Mouse (Mus musculus) gastrocnemius, postnatal 14 days (tissue): ENCODE data around the gene Tfap2c. TPM values are rescaled to one million over a fixed set of nuclear protein-coding genes. Genes with fewer than 3 reads are reported as not detected.

Experiments used
- DNase-seq: peaks from one replicate; pipeline ENCODE4 v3.0.0; 2021; ENCODE audit warnings: mixed read lengths
- intact Hi-C: fragments of 180-260 bp; cut with DNase I; formaldehyde crosslinking; loops from one replicate; pipeline ENCODE4 v1.15.1; 2025; ENCODE audit warnings: low total_unique reads
- long read RNA-seq, 2 experiments: library from polyadenylated mRNA; stranded (forward); transcript quantifications; one replicate each; pipeline ENCODE4 v2.0.0; 2021
- total RNA-seq, 2 experiments: library from RNA; stranded (reverse); gene quantifications; 2 replicates each; pipeline ENCODE4 v1.2.3; 2021

Gene Tfap2c
- not detected for total RNA-seq
- long read RNA-seq, experiment 1 = 0 reads
- long read RNA-seq, experiment 2 = 0 reads

DNA sequence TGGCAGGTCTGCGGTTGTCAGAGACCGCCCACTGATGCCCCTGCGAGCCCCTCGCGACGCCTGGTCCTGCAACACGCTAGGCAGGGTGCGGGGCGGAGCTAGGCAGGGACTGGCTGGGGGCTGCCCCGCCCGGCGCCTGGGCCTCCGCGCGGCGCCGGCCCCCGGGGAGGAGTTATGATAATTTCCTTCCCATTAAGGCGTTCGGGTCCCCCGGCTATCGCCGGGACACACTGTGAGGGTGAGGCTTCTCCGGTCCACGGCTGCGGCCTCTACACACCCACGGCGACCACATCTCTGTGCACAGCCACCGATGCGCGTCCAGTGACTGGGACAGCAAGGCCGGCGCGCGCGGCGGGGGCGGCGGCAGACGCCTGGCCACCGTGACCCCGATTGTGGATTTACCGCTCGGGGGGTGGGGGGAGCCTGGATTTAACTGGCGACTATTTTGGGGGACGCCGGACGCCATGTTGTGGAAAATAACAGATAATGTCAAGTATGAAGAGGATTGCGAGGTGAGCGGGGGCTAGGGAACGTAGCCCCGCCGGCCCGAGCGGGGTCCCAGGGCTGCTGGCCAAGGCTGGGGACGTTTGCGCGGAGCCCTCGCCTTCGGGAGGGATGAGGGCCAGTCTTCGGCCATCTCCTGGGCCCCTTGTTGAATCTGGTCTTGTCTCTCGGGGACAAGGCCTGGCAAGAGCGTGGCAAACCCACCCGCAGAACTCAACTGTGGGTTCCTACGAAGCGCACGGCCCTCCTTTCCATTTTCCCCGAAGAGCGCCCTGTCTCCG lies at the start of gene Tfap2c:
Gene Tfap2c, plus strand, starts transcription at position 223 of the 785 bp plus-strand sequence.
- intact Hi-C loops = loop anchor here (5.0 kb wide), 1 partner anchor 223 kb away; no protein-coding TSS in a partner anchor
- DNase-seq = peak; percentile 15

GRCm38 (mm10) chr2:172500752-172501316 lies 48.6 kb upstream of the Tfap2c start:
- intact Hi-C loops = loop anchor here (10.0 kb wide), 1 partner anchor 276 kb away; no protein-coding TSS in a partner anchor
- no peak for DNase-seq

GRCm38 (mm10) chr2:172501341-172501740 lies 48.1 kb upstream of the Tfap2c start:
- DNase-seq = no peak
- intact Hi-C loops = loop anchor here (10.0 kb wide), 1 partner anchor 277 kb away; no protein-coding TSS in a partner anchor

DNA sequence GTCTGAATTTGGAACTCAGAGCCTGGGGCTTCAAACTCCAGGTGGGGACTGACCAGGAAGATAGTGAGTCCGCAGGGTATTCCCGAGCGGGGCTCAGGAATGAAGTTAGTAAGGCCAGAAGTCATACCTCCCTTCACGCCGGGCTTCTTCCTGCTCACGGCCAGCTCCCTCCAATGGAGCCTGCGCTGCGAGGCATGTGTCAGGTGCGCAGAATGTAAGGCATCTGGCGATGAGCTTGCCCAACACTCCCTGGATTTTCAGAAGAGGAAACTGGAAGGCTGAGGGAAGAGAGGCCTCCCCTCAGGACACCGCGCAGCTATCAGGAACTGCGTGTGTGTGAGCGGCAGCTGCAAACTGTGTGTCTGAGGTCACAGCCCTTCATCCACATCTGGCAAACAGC lies 47.2 kb upstream of the Tfap2c start:
- intact Hi-C loops = loop anchor here (10.0 kb wide), 1 partner anchor 277 kb away; no protein-coding TSS in a partner anchor
- no peak for DNase-seq

GRCm38 (mm10) chr2:172506121-172506520 lies 43.3 kb upstream of the Tfap2c start:
- no peak for DNase-seq
- intact Hi-C loops = loop anchor here (10.0 kb wide), 1 partner anchor 281 kb away; no protein-coding TSS in a partner anchor

GRCm38 (mm10) chr2:172510056-172510712 lies 39.2 kb upstream of the Tfap2c start:
- no peak for DNase-seq
- intact Hi-C loops = no loop called here

- intact Hi-C loops = no loop called here
- no peak for DNase-seq
These were observed 38.5 kb upstream of the Tfap2c start for GRCm38 (mm10) chr2:172510899-172511298.

GRCm38 (mm10) chr2:172516407-172516992 lies 32.9 kb upstream of the Tfap2c start:
- intact Hi-C loops = no loop called here
- DNase-seq = no peak

- no peak for DNase-seq
- intact Hi-C loops = no loop called here
These were observed 28.6 kb upstream of the Tfap2c start for GRCm38 (mm10) chr2:172520616-172521371.

- intact Hi-C loops = no loop called here
- no peak for DNase-seq
These were observed 26.9 kb upstream of the Tfap2c start for GRCm38 (mm10) chr2:172522528-172522927.

GRCm38 (mm10) chr2:172527175-172527574 lies 22.2 kb upstream of the Tfap2c start:
- intact Hi-C loops = no loop called here
- DNase-seq = no peak

- intact Hi-C loops = no loop called here
- DNase-seq = no peak
These were observed 5.4 kb upstream of the Tfap2c start for GRCm38 (mm10) chr2:172543987-172544386.

DNA sequence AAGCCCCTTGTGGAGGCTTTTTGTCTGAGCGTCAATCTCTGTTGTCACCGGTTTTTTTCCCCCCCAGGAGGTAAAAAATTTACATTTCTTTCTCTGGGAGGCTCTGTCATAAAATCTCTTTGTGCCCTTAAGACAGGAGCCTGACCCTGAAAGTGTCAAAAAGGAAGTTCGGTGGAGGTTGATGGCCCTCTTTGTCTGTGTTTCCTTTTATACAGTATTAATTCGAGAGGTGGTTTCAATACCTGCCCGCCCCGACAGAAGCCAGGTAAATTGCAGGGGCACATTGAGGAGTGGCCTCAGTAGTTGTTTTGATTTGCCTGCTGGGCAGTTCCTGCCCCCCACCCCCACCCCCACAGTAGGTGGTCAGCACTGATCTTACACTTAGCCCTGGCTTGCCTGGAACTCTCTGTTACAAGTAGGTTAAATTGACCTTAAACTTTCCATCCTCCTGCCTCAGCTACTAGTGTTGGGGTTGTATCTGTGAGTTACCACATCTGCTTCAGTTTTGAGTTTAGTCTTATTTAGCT lies 4.7 kb upstream of the Tfap2c start:
- DNase-seq = no peak
- intact Hi-C loops = no loop called here

DNA sequence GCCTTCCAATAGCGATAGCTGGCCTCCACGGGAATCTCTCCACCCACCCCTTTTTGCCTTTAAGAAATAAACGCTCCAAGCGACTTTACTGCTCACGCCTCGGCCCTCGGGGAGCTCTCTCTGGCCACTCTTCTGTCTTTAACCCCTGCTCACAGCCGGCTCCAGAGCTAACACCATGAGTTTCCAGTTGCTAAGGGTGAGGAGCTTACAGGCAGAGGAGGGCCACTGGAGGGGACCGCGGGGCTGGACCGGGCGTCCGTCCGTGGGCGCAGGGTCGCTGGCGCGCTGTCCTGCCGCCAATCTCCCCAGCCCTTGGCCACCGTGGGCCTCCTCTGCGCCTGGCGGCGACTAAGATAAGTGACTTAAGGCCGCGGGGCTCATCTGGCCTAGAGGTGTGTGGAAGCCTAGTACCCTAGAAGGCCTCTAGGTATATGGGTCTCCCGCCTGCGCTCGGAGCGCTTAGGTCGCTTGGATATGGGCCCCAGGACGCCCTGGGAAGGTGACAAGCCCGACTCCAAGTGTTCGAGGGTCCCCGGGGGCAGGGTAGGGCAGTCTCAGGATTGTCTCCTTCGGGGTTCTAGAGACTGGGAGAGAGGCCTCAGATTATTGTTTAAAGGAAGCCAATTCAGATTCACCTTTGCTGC lies 3.7 kb upstream of the Tfap2c start:
- no peak for DNase-seq
- intact Hi-C loops = no loop called here

- intact Hi-C loops = no loop called here
These were observed 2.8 kb upstream of the Tfap2c start for GRCm38 (mm10) chr2:172546551-172546950.

DNA sequence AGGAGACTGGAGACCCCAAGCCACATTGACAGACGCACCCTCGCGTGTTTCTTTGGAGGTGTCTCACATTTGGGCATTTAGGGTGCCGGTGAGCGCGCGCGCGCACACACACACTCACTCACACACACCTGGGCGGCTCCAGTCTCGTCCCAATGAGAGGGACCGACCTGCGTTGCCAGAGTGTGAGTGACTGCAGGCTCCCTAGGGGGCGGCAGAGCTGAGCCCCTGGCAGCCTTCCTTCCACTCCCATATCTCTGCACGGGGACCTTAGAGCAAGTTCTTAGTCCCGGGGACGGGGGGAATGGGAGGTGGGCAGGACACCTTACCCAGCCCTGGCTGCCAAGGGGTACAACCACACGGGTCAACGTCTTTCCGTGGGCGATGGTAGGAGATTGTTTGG lies 2.3 kb upstream of the Tfap2c start:
- intact Hi-C loops = no loop called here

More at GRCm38 (mm10) chr2:172546551-172546950, 2.8 kb upstream of the Tfap2c start:
- no peak for DNase-seq

GRCm38 (mm10) chr2:172547807-172548586 lies 1.4 kb upstream of the Tfap2c start:
- no peak for DNase-seq
- intact Hi-C loops = no loop called here

More for the DNA sequence above, 2.3 kb upstream of the Tfap2c start:
- peak; percentile 17 for DNase-seq
